Mouse (Mus musculus) erythroid progenitor cell, adult 5-6 weeks (primary cell): ENCODE results near the gene Hdac2. TPM values are rescaled to one million over a fixed set of nuclear protein-coding genes. Genes with fewer than 3 reads are reported as not detected.

ENCODE experiments used
- ATAC-seq: replicated peaks from 2 replicates; pipeline ENCODE4 v1.8.0; 2016; ENCODE audit warnings: moderate number of reproducible peaks, mild to moderate bottlenecking, moderate TSS enrichment, inconsistent platforms; ENCODE audit not compliant: poor library complexity, low FRiP score, severe bottlenecking
- total RNA-seq, 2 experiments: library from RNA; stranded (forward) in 1 of 2; stranded (reverse) in 1 of 2; fragments of 150-400 nt in 1 of 2; fragments of 186-747, 209-891 nt in 1 of 2; gene quantifications; 2 replicates each; pipeline versions ENCODE4 v1.2.3 to v1.2.4; 2015 to 2017; ENCODE audit warnings: low replicate concordance in 2 of 2

Hdac2 gene
- total RNA-seq (2015; ENCODE audit: low replicate concordance), result 56.2 and 72.5 TPM in 2 replicates
- 39.9 and 43.3 TPM in 2 replicates for total RNA-seq (2017; ENCODE audit: low replicate concordance)

GRCm38 (mm10) chr10:36974086-36974675, at the start of gene Hdac2:
TSS of gene Hdac2 (plus strand) at chr10:36974544.
- peak; percentile 90 for ATAC-seq

GRCm38 (mm10) chr10:36928212-36928611, 46.1 kb upstream of the Hdac2 start:
- no peak for ATAC-seq

DNA sequence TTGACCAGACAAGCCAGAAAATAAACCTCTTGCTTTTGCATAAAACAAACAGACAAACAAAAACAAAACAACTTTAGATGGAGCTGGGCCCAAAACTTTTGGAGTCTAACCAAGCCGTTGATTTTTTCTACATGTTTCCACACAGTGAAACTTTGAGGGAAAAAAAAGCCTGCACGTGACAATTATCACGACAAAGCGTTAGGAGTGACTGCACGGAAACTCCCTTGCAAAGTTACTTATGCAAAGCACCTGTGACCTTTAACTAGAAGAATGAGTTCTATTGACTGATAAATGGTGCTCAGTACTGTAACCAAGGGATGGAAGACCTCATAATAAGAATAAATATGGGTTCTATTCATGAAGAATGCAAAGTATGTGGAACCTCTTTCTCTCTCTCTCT, 38.5 kb upstream of the Hdac2 start:
- no peak for ATAC-seq

DNA sequence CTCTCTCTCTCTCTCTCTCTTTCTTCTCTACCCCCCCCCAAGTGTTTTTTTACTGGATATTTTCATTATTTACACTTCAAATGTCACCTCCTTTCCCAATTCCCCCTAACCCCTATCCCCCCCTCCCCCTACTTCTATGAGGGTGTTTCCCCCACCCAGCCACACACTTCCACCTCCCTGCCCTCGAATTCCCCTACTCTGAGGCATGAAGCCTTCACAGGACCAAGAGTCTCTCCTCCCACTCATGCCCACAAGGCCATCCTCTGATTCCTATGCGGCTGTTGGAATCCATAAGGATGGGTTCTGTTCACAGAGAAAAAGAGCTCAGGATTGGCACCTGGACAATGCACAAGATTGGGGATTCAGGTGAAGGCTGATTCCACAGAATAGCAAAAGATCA, 38.1 kb upstream of the Hdac2 start:
- no peak for ATAC-seq

DNA sequence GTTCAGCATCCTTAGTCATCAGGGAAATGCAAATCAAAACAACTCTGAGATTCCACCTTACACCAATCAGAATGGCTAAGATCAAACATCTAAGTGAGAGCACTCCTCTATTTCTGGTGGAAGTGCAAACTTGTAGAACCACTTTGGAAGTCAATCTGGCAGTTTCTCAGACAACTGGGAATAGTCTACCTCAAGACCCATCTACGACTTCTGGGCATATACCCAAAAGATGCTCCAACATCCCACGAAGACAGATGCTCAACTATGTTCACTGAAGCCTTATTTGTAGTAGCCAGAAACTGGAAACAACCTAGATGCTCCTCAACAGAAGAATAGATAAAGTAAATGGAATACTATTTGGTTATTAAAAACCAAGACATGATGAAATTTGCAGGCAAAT, 22.6 kb upstream of the Hdac2 start:
- ATAC-seq, result no peak

DNA sequence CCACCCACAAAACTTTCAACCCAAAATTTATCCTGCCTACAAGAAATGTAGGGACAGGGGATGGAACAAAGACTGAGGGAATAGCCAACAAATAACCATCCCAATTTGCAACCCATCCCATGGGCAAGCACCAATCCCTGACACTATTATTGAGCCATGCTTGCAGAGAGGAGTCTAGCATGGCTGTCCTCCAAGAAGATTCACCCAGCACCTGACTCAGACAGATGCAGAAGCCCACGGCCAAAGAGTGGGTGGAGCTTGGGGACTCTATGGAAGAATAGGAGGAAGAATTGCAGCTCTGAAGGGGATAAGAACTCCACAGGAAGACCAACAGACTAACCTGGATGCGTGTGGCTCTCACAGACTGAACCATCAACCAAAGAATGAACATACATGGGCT, 21.7 kb upstream of the Hdac2 start:
- ATAC-seq, result no peak

- ATAC-seq, result no peak
Observed at GRCm38 (mm10) chr10:36959563-36960110, 14.7 kb upstream of the Hdac2 start.

DNA sequence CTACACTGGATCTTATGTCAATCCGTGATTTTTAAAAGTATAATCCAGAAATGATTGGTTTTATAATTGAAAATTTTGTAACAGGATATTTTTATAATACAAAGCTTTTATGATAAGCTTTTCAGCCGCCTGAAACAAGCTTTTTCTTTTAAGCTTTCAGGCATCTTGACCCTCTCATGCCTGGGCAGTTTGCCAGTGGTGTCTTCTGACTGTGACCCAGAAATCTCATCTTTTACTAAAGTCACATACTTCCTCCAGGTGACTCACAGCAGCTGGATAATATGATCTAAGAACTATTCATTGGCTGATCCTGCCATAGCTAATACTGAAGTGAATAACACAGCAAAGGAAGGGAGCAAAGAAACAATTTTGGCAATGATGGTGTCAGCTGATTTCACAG, 9.9 kb upstream of the Hdac2 start:
- ATAC-seq, result no peak

DNA sequence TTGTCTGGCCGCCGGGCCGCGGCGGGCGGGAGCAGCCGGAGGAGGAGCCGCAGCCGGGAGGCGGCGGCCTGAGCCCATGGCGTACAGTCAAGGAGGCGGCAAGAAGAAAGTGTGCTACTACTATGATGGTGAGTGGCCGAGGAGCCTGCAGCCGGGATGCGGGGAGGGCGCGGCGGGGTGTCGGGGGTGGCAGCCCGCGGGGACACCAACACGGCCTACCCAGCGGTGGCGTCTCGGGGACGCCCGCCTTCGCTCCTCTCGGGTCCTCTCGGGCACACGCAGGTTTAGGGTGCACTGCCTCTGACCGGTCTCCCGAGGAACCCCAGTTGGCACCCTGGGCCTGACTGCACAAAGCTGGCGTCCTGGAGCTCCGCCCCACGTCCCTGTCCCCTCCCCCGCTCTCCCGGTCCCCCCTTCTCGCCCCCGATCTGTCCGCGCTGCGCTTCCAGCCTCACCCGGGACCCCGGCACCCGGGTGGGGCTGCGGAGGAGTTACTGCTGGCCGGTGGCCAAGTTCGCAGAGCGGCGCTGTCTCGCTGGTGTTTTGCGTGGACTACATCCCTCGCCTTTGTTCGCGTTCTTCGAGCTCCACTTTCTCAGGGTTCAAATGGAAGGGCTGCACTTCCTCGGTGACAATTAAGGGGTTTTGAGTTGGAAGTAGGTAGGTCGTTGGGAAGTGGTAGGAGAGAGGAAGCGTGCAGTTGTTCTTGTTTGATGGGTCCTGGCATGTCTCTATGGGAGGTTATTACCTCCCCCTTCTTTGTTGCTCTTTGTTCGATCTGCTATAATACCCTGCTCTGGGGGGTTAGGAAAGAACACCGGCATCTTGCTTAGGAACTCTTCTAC, 554 bp downstream of the Hdac2 start:
- peak; percentile 50 for ATAC-seq

DNA sequence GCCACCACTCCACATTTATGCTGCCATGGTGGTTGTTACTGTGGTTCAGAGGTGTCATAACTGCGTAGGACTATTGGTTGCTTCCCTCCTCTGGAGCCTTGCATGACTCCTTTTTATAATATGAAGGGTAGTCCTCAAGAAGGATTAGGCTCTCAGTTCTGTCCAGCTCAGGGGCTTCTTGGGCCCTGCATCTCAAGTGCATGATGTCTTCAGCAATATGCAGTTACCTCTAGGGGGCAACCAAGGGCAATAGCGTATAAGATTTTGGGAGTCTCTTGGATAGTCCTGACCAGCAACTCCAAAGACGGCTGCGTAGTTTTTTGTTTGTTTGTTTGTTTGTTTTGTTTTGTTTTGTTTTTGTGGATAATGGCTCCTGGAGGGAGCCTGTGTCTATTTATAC, 7.5 kb downstream of the Hdac2 start:
- no peak for ATAC-seq

- no peak for ATAC-seq
Observed at GRCm38 (mm10) chr10:36992149-36992548, 17.8 kb downstream of the Hdac2 start.

DNA sequence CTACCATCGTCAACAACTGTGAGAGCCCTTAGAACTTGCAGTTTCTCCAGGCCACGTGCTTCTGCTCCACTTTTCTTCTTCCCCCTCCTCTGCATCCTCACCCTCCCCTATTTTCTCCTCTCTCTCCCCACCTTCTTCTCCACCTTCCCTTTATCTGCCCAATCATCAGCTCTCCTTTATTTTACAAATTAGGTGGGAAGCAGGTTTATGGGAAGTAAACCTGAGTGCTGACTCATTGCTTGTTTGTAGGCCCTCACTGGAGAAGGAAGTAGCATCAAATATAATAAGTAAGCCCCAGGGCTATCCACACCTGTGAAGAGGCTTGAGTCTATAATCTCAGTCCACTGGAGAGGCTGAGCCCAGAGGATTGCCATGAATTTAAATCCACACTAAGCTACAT, 26.5 kb downstream of the Hdac2 start:
- no peak for ATAC-seq

GRCm38 (mm10) chr10:37014274-37015107, 40.1 kb downstream of the Hdac2 start:
- ATAC-seq, result no peak

GRCm38 (mm10) chr10:37015729-37016128, 41.4 kb downstream of the Hdac2 start:
- ATAC-seq, result no peak

DNA sequence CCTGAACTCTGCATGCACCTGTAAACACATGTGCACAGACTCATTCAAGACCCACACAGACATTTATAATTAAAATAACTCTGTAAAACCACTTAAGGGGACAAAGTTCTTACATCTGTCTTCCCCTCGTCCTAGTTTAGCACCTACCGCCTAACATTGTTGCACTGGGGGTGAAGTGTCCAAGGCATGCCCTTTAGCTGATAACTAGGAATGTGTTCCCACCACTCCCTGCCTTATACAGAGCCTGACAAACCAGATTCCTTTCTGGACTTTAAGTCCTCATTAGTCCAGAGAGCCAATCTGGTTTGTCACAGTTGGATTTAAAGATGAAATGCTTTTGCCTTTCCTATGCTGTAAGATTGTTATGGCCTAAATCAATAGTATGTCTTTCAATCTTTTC, 41.9 kb downstream of the Hdac2 start:
- no peak for ATAC-seq

GRCm38 (mm10) chr10:37024301-37024700, 50.0 kb downstream of the Hdac2 start:
- ATAC-seq, result no peak

DNA sequence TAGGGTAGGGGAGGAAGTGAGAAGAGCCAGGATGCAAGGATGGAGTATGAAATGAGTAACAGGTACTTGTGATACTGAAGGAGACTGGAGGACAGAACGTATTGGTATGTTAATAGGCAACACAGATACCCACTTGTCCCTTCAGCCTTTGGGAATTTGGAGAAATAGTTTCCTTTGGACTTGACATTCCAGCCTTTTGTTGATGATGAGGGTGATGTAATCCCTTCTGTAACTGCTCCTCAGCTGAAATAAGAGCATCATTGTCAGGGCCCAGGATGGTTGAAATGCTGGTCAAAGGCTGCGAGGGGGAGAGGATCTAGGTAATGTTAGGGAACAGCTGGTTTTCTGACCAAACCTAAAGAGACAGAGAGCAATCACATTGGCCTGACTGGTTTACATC, 54.3 kb downstream of the Hdac2 start:
- no peak for ATAC-seq

- no peak for ATAC-seq
Observed at GRCm38 (mm10) chr10:37035090-37035497, 60.8 kb downstream of the Hdac2 start.

DNA sequence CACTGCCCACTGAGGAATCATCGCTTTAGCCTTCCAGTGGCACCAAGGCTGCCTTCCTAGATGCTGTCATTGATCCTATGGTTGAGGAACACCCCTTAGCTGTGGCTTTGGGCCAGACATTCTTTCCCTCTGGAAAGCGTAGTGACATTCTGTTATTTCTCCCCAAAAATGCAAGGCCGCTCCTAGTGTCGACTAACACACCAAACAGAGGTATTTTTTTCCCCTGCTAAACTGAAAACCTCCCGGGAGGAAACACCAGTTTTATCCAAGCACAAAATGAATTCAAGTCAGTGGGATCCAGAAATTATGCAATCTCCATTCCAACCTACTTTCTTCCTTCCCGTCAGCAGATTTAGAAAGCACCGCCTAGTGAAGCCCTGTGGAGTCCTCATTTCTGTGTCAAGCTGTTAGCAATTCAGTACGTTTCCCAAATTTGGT, 73.3 kb downstream of the Hdac2 start:
- ATAC-seq, result no peak
